Mouse (Mus musculus) liver, adult (tissue): ENCODE measurements around the gene Akt3.

ENCODE experiments used
- GATA4 ChIP-seq: IDR thresholded peaks from 2 replicates; pipeline ENCODE4 v1.6.1; 2014; ENCODE audit warnings: mild to moderate bottlenecking, low read length; ENCODE audit not compliant: insufficient replicate concordance

The Akt3 gene

DNA sequence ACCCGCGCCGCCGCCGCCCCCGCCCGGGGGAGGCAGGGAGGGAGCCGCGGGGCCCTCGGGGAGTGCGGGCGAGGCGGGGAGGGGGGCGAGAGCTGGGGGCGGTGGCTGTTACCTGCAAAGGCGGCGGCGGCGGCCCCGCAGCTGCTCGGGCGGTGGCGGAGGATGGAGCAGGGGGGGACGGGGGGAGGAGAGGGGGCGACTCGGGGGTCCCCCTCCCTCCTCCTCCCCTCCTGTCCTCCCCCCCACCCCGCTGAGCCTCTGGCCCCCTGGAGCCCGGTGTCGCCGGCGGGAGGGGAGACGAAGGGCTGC lies at the start of gene Akt3:
Gene Akt3, minus strand, starts transcription at position 170 of the 309 bp plus-strand sequence.
- no peak for TF ChIP-seq GATA4

DNA sequence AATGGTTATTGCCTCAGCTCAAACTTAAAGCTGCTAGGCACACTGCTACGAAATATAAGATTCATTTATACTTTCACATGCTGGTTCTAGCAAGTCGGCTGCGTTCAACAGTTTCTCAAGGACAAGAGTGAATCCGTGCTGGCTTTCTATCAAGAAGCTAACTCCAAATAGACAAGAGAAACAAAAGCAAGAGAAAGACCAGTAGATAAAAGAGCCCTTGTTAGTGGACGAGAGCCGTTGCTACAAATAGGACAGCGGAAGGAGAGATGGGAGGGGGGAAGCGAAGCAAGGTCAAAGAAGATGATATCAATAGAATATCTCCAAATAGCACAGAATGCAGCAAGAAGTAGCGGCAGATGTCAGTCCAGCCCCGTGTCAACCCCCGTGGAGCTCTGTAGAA lies 49.5 kb upstream of the Akt3 start:
- no peak for TF ChIP-seq GATA4

DNA sequence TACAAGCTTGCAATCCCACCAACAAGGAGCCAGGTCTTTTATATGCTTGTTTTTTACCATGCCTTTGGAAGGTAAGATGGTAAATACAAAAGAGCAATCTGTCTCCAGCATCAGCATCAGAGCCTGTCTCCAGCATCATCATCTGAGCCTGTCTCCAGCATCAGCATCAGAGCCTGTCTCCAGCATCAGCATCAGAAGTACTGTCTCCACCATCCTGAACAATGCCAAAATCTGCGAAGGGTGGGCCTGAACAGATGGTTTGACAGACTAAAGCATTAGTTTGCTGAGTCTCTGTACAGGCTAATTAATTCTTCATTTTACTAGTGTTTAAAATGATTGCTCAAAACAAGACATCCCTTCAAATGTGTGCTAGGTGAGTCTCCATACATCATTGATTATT lies 40.2 kb upstream of the Akt3 start:
- TF ChIP-seq GATA4: no peak

DNA sequence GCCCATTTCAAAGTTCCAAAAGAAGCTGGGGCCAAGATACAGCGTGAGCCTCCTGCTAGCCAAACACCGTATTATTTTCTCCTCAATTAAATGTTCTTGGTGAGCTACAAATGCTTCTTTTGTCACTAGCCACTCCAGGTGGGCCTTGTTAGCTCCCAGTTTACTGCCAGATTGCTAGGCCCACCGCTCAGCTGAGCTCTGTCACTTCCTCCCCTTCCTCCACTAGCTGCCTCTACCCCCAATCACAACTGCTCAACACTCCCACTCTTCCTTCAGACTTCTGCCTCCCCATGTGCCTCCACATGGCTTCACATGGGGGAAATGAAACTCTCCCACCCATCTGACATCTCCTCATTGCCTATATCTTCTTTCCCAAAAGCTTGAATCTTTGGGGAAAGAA lies 28.8 kb upstream of the Akt3 start:
- TF ChIP-seq GATA4: no peak

DNA sequence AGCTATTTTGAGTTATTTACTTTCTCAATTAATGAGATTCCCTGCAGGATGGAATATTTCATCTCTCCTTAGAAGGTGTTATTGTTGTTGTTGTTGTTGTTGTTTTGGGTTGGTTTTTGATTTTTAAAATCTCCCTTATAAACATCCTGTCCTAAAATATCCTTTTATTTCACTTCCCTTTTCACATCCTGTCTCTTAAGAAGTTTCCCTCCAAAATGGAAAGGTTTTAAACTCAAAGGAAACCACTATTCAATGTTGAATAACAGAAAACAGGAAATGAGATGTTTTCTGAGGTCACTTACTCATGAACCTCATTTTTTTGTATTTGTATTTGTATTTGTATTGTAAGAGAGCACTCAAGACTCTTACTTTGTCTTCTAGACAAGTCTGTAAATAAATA lies 23.9 kb upstream of the Akt3 start:
- no peak for TF ChIP-seq GATA4

DNA sequence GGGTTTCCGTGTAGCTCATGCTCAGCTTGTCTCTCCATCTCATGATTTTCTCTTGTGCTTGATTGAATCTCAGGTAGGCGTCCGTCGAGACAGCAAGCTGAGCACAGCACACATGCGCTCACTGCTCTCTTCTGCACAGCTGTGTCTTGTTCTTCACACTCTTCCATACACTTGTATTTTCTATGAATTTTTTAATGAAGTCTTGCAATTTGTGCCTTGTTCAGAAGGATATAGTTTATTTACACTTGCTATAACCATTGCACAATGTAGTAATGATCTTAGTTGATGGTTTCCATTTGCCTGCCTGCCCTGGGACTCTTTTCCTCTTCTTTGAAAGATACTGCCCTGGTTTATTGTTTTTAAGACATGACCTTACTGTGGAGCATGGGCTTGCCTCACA lies 19.4 kb upstream of the Akt3 start:
- no peak for TF ChIP-seq GATA4

DNA sequence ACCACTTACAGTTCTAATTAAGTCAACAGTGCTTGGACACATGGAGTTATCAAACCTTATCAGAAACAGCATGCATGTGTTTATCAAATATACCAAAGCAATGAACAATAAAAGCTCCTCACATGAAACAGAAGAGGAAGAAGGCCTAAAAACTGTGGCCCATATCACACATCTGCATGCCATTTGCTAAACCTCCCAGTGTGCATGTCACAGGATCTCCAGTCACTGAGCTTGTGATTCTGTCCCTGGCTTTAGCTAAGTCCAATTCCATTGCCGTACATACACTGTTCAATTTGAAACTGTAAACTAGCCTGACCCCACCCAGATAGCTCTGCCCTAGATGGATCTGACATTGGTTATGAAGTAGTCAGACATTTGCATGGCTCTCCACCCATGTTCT lies 9.6 kb upstream of the Akt3 start:
- no peak for TF ChIP-seq GATA4

DNA sequence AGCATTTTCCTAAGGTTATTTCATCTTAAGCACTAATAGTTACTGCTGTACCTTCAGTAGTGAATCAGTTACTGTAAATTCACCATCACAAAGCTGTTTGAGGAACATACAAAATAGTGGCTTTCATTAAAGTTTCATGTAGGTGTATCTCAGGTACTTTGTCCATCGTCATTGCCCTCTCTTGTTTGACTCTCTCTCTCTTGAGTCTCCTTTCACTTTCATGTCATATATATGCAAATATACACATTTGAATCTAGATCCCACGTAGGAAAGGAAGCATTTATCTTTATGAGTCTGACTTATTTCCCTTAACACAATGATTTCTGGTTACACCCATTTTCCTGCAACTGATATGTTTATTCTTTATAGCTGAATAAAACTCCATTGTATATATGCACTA lies 4.9 kb upstream of the Akt3 start:
- no peak for TF ChIP-seq GATA4

DNA sequence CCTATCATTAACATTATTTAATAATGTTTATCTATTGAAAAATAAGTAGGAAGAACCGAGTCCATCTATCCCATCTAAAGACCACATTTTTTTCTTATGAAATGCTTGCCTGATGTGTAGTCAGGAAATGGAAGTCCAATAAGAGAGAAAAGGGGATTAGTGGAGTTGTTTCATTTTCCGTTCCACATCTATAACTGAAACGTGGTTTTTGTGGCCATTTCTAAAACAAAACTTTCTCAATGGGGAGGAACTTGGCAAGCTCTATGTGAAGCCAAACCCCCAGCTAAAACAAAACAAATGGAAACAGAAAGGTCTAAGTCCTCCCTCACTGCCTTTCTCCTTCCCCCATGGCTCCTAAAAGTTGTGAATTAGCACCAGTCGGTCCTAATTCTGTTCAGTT lies 2.8 kb upstream of the Akt3 start:
- TF ChIP-seq GATA4: no peak

DNA sequence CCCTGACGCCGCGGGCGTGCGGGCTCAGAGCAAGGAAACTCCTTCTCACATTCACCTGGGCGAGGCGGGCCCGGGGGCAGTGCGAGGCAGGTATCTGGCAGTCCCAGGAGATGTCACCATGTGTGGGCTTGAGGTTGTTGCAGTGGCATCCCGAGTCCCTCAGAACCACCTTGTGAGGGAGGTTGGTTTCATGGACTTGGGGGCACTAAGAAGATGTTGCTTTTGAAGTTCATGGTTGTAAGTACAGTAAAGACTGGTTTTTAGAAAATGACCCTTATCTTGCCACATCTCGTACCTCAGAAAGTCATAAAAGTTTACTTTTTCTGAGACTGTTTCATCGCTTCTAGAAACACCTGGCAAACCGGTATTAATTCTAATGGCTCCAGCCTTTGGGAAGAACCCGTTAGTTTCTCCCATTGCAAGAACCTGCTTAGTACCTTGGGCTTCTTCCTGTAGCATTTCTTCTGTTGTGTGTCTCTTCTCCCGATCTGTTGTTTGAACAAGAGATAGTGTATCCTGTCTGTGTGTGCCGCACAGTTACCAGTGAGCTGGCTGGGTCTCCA lies 1.1 kb upstream of the Akt3 start:
- TF ChIP-seq GATA4: no peak

DNA sequence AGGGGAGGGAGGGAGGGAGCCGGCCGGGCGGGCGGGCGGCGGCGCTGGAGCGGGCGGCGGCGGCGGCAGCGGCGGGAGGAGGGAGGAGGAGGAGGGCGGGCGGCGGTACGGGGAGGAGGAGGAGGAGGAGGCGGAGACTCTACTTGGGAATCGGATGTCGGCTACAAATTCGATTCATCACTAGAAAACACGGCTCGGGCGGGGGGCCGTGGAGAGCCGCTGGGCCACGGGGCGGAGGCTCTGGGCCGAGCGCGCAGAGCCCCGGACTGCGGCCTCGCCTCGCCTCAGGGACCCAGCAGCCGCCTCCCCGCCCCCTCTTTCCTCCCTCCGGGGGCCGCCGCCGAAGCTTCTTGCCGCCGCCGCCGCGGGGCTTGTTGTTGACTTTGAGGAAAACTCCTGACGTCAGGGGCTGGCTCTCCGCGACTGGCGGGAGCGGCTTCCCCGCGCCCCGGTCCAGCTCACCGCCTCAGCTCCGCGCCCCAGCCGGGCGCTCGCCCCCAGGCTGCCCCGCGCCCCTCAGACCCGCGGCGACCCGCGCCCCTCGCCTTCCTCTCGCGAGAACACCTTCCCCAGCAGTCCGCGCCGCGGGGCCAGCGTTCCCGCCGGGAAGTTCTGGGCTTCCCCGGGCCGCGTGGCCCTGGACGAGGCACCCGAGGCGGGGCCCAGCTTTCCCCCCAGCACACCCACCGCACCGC lies 487 bp upstream of the Akt3 start:
- TF ChIP-seq GATA4: no peak

DNA sequence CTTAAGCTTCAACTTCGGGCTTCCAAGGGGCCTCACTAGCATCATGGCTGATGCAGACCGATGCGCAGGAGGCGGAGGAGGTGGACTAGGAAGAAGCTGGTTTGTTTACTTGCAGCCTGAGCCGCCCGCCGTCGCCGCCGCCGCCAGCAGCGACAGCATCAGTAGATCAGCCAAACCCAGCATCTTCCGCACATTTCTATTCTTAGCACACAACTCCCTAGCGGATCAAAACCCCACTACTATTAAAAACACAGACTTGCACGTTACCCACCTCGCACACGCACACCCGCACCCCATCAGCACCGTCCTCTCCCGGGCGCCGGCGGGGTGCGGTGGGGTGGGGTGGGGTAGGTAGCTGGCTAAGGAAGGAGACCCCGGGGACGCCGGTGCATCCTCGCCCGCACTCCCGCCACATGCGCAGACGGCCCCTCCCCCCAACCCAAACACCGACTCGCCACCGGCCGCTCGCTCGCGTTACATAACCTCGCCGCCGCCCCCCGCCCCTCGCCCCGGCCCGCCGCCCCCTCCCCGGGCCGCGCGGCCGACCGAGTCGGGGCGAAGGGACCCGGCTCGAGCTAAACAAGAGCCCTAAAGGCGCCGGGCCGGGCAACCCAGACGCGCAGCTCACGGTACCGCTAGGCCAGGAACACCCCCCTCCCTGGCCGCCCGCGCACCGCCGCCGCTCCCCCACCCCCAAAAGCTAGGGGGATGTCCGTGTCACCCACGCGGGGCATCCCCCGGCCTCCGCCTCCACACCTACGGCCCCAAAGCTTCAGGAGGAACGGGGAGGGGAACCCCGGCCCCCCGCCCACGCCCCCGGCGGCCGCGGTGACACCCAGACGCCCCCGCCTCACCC lies 597 bp downstream of the Akt3 start:
- TF ChIP-seq GATA4: no peak; the same call in 1 of the 2 replicates

DNA sequence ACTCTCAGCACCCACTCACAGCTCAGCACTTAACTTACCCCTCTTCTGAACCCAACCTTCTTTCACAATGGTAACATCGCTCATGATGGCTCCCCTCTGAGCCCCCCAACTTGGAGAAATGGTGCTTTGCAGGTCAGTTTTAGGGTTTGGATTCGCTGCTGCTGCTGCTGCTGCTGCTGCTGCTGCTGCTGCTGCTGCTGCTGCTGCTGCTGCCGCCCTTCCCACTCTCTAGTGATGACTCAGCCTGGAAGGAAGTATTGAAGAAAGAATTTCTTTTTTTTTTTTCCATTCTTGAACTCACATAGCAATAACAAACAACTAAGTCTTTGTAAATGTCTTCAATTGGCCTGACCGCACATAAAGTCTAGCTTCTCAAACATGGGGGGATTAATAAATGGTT lies 9.4 kb downstream of the Akt3 start:
- TF ChIP-seq GATA4: peak; percentile 15; the same call in 1 of the 2 replicates

DNA sequence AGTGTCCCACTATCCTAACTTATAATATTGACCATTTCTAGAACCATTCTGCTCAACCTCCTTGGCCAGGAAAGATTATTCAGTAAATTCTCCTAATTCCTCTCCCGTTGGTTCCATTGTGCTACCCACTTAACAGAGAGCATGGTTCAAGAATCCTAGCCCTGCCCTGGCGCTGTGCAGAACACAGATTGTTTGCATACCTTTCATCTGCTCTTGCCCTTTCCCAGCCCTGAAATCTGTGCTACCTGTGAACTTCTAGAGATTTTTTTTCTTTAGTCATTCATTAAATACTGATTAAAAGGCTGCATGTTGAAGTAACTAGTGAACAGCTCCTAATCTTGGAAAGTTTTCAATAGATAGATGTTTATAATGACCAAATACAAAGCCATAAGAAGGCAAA lies 19.6 kb downstream of the Akt3 start:
- no peak for TF ChIP-seq GATA4

DNA sequence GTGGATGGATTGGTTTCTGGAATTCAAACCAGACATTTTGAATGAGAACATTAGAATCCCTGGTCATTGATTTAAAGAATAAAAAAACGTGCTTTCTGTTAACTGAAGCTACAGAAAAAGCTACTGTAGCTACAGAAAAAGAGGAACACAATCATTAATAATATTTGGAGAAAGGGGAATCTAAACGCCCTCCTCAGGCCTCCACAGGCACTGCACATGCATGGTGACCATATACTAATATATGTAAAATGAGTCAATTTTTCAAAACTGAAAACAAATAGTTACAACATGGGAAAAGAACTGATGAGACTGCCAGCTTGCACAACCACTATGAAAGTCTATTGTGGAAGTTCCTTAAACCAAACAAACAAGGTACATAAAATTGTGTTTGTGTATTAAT lies 21.3 kb downstream of the Akt3 start:
- TF ChIP-seq GATA4: no peak

DNA sequence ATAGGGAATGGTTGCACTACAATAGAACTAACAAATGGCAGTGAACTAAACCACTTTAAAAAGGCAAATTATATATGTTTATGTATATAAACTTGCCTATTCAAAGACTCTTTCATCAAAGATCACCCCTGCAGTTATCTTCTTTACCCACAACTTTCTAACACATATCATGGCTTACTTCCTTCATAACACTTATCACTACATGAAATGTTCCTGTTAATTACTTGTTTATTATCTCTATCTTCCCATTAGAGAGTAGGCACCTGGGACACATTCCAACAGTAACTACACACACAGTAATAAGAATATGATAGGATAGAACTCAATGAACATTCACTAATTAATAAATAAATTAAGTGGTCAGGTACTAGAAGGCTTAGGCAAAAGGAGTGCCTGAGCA lies 21.8 kb downstream of the Akt3 start:
- no peak for TF ChIP-seq GATA4
